Mouse (Mus musculus): ENCODE measurements at regions not wholly inside any gene's neighbourhood (a gene's known extent, or its start where the extent isn't known, plus 50 kb on each side); places are given as distances from the start of the nearest gene placed in this dataset.
"Not testable (repeated sequence)": the region's sequence is repeated elsewhere in the genome, so short reads cannot be mapped to it uniquely, and the experiment has no call there.

DNA sequence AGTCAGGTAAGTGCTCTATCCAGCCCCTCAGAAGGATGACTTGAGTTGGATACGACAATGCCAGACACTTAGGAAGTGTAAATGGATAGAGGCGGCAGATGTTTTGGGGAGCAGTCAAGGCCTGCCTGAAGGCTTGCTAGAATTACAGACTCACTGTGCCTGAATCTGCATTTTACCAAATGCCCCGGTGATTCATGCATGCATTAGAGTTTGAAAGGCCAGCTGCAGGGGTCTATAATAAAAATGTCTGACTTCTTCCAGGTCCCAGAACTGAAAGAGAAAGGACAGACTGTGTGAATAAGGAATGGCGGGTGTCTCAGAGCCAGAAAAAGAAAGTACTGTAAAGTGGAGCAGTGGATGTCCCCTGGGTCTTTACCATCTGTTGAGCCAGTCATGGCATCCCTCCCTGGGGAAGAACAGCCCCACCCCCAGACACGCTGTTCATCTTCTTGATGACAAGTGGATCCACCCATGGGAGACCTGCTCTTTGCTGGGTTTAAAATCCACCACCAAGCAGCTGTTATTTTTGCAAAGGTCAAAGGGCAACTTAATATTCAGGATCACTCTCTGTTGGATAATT lies 140.6 kb upstream of the Stt3b start:
- Histone ChIP-seq H3K9me3 (ENCODE audit: low read length) (no peaks in the 10 kb centered on the region), H3K27ac (ENCODE audit: low read length) (no peak overlapping the region)
- WGBS = 74% methylated on average over 5 of the region's 5 CpGs

DNA sequence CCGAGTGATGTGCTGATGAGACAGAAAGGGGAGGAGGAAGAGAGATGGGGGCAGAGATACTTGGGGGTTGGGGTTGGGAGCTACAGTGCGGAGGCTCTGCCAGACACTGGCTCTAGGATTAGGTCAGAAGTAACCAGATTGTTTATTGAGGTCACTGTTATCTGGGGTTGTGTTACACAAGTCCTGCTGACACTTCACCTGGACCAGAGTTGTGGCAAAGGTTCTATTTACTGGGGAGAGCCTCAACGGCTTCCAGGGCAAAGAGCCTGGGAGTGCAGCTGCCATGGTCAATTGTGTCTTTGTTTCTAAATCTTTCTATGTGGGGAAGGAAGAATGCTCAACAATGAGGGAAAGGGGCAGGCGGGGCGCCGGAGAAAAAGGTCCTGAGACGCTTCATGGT lies 144.6 kb upstream of the Stt3b start:
- H3K9ac ChIP-seq (replicated peaks; ENCODE audit: low read length) = no peak overlapping the region
- no peak overlapping the region for H3K4me2 ChIP-seq (replicated peaks; ENCODE audit: low read depth, low read length)
- no peak for ATAC-seq (ENCODE audit: low FRiP score, low TSS enrichment)
- H3K27ac ChIP-seq (ENCODE audit: low read length) = no peak overlapping the region
- no peaks in the 10 kb centered on the region for H3K36me3 ChIP-seq (ENCODE audit: insufficient read depth, low read length)
- 81% methylated on average over 7 of the region's 7 CpGs for WGBS
- H3K27me3 ChIP-seq (ENCODE audit: insufficient read depth, low read length) = no peaks in the 10 kb centered on the region
- H3K9me3 ChIP-seq (ENCODE audit: low read length) = no peaks in the 10 kb centered on the region
- H3K4me1 ChIP-seq (ENCODE audit: insufficient read depth, low read length) = no peaks in the 10 kb centered on the region; the same call in 1 of the 2 replicates
- no peak overlapping the region for H3K4me3 ChIP-seq (ENCODE audit: low read length)

More for the DNA sequence above, 140.6 kb upstream of the Stt3b start:
- H3K9ac ChIP-seq (replicated peaks; ENCODE audit: low read length) = no peak overlapping the region
- H3K4me1 ChIP-seq (ENCODE audit: insufficient read depth, low read length) = no peaks in the 10 kb centered on the region
- H3K4me3 ChIP-seq (ENCODE audit: low read length) = no peak overlapping the region
- no peak for ATAC-seq (ENCODE audit: low FRiP score, low TSS enrichment)
- no peaks in the 10 kb centered on the region for H3K36me3 ChIP-seq (ENCODE audit: insufficient read depth, low read length)
- H3K4me2 ChIP-seq (replicated peaks; ENCODE audit: low read depth, low read length) = no peak overlapping the region
- H3K27me3 ChIP-seq (ENCODE audit: insufficient read depth, low read length) = no peaks in the 10 kb centered on the region

DNA sequence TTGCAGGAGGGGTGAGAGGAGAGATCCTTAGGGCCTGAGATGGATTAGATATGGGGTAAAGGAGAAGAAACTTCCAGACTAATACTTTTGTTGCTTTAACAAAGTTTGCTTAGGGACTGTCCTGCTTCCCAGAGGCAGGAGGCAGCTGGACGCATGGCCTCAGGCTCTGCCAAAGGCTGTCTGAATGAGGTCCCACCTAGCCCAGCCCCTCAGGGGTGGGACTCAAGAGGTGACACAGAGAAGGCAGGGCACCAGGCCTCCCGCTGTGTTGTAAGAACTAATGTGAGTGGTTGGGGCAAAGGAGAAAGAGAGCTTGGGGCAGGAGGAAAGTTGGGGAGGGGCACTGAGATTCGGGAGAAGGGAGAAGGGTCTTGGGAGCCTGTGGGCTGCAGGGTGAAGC lies 145.9 kb upstream of the Stt3b start:
- Histone ChIP-seq H3K9me3 (ENCODE audit: low read length) (no peaks in the 10 kb centered on the region), H3K4me3 (ENCODE audit: low read length) (no peak overlapping the region), H3K27me3 (ENCODE audit: insufficient read depth, low read length) (no peaks in the 10 kb centered on the region), H3K36me3 (ENCODE audit: insufficient read depth, low read length) (no peaks in the 10 kb centered on the region), H3K4me1 (ENCODE audit: insufficient read depth, low read length) (no peaks in the 10 kb centered on the region; the same call in 1 of the 2 replicates), H3K27ac (ENCODE audit: low read length) (no peak overlapping the region), H3K4me2 (replicated peaks; ENCODE audit: low read depth, low read length) (no peak overlapping the region), H3K9ac (replicated peaks; ENCODE audit: low read length) (no peak overlapping the region)
- 52% methylated on average over 3 of the region's 3 CpGs for WGBS
- no peak for ATAC-seq (ENCODE audit: low FRiP score, low TSS enrichment)

DNA sequence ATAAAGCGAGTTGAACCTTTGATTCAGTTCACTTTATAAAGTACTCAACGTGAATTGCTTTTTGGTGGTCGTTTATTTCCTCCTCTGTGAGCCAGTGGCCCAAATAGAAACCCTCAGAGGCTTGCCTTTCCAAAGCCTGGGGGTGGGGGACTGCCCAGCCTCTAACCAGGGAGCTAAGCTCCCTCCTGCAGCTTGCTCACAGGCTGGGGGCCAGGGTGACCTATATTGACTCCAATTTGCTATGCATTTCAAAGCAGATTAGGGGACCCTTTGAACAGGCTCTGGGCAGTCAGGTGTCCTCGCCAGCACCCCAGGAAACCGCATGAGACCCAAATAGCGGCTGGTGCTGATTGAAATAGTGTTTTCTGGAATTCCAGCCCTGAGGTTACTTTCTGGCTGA lies 146.4 kb upstream of the Stt3b start:
- no peak overlapping the region for H3K9ac ChIP-seq (replicated peaks; ENCODE audit: low read length)
- H3K9me3 ChIP-seq (ENCODE audit: low read length) = no peaks in the 10 kb centered on the region
- no peak overlapping the region for H3K4me2 ChIP-seq (replicated peaks; ENCODE audit: low read depth, low read length)
- H3K4me3 ChIP-seq (ENCODE audit: low read length) = no peak overlapping the region
- H3K4me1 ChIP-seq (ENCODE audit: insufficient read depth, low read length) = no peaks in the 10 kb centered on the region; the same call in 1 of the 2 replicates
- H3K27me3 ChIP-seq (ENCODE audit: insufficient read depth, low read length) = no peaks in the 10 kb centered on the region
- no peaks in the 10 kb centered on the region for H3K36me3 ChIP-seq (ENCODE audit: insufficient read depth, low read length)
- no peak overlapping the region for H3K27ac ChIP-seq (ENCODE audit: low read length)
- ATAC-seq (ENCODE audit: low FRiP score, low TSS enrichment) = no peak
- WGBS = 40% methylated on average over 6 of the region's 6 CpGs

DNA sequence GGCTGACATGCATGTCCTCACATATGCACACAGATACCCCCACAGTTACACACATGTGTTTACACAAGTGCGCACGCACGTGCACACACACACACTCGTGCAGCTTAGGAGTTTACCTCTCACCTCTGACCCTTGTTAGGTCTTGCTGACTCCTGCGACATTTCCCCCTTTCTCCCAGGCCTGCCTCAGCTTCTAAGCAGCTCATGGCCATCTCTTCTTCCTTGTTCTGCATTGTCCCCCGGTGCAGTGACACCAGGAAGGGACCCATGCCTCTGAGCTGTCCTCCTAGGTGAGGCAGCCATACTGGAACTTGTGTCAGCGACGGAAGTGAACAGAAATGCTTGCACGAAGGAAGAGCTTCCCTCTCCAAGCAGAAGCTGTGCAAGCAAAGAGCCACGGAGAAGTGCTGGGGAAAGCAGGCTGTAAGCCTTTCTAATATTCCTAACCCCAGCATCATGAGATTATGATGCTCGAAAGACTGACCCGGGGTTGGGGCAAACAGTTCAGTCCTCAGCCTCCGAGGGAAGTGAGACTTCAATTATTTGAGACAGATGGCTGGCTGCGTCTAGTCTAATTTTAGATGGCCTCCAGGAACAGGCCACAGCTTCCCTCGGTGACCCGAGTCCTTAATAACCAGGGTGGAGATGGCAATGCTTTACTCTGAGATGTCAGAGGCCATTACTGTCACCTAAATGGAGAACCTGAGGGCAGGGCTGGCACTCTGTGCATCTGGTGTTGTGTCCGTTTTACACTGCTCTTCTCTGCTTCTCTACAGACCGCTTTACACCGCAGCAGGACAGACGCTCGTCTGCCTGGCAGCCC lies 147.9 kb upstream of the Stt3b start:
- WGBS = 50% methylated on average over 21 of the region's 21 CpGs
- no peak for ATAC-seq (ENCODE audit: low FRiP score, low TSS enrichment)
- H3K9ac ChIP-seq (replicated peaks; ENCODE audit: low read length) = no peak overlapping the region
- no peaks in the 10 kb centered on the region for H3K9me3 ChIP-seq (ENCODE audit: low read length)
- H3K36me3 ChIP-seq (ENCODE audit: insufficient read depth, low read length) = no peaks in the 10 kb centered on the region
- H3K27ac ChIP-seq (ENCODE audit: low read length) = no peak overlapping the region
- H3K4me2 ChIP-seq (replicated peaks; ENCODE audit: low read depth, low read length) = no peak overlapping the region
- no peaks in the 10 kb centered on the region; the same call in 1 of the 2 replicates for H3K4me1 ChIP-seq (ENCODE audit: insufficient read depth, low read length)
- H3K4me3 ChIP-seq (ENCODE audit: low read length) = no peak overlapping the region
- no peaks in the 10 kb centered on the region for H3K27me3 ChIP-seq (ENCODE audit: insufficient read depth, low read length)

DNA sequence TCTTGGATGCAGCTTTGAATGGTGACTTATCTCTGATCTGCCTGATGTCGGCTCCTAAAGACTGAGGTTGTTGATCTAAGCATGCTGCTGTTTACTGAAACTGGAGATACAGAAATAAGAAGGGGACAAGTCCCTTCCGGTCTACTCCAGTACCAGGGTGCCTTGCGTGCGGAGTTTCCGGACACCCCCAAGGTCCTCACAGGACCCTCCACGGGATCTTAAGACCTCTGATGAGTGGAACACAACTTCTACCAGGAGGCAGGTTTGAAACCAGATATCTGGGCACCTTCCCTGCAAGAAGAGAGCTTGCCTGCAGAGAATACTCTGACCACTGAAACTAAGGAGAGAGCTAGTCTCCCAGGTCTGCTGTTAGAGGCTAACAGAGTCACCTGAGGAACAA lies 148.9 kb upstream of the Stt3b start:
- WGBS = 90% methylated on average over 6 of the region's 6 CpGs
- H3K9ac ChIP-seq (replicated peaks; ENCODE audit: low read length); H3K27ac ChIP-seq (ENCODE audit: low read length); H3K36me3 ChIP-seq (ENCODE audit: insufficient read depth, low read length); H3K4me2 ChIP-seq (replicated peaks; ENCODE audit: low read depth, low read length); H3K4me1 ChIP-seq (ENCODE audit: insufficient read depth, low read length); H3K27me3 ChIP-seq (ENCODE audit: insufficient read depth, low read length); ATAC-seq (ENCODE audit: low FRiP score, low TSS enrichment); H3K4me3 ChIP-seq (ENCODE audit: low read length); H3K9me3 ChIP-seq (ENCODE audit: low read length): not testable (repeated sequence)

DNA sequence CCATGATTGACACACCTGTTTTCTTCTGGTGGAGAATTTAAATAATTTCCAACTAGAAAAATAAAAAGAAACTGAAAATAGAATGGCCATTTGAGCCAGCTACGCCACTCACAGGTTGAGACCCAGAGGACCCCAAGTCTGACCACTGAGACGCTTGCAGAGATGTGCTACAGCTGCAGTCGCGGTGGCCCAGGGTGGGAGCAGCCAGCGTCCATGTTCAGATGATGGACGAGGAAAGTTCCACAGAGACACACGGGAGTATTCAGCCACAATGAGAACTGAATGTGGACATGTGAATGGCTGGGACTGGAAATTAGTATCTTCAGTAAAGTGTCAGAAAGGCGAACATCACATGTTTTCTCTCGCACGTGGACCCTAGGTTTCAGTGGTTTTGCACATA lies 155.1 kb upstream of the Stt3b start:
- Histone ChIP-seq H3K9me3 (ENCODE audit: low read length) (no peaks in the 10 kb centered on the region), H3K4me1 (ENCODE audit: insufficient read depth, low read length) (no peaks in the 10 kb centered on the region), H3K27me3 (ENCODE audit: insufficient read depth, low read length) (no peaks in the 10 kb centered on the region), H3K4me2 (replicated peaks; ENCODE audit: low read depth, low read length) (no peak overlapping the region), H3K27ac (ENCODE audit: low read length) (no peak overlapping the region), H3K9ac (replicated peaks; ENCODE audit: low read length) (no peak overlapping the region), H3K36me3 (ENCODE audit: insufficient read depth, low read length) (no peaks in the 10 kb centered on the region), H3K4me3 (ENCODE audit: low read length) (no peak overlapping the region)
- ATAC-seq (ENCODE audit: low FRiP score, low TSS enrichment) = no peak
- WGBS = 83% methylated on average over 10 of the region's 10 CpGs

DNA sequence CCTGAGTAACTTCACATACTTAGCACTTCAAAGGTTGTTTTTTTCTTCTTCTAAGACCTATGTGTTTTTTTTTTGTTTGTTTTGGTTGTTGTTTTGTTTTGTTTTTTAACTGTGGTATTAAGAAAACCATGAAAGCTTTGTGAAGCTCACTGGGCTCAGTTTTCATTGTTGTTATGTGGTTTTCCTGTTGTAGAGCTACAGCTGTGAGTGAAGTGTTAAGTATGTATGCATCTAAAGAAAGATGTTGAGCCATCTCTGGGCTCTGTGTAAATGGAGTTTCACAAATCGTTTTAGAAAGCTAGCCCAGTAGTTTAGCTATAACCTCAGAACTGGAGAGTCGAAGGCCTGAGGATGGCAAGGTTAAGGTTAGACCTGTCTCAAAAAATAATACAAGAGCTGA lies 158.4 kb upstream of the Stt3b start:
- no peak for ATAC-seq (ENCODE audit: low FRiP score, low TSS enrichment)
- Histone ChIP-seq H3K4me1 (ENCODE audit: insufficient read depth, low read length) (no peaks in the 10 kb centered on the region), H3K4me2 (replicated peaks; ENCODE audit: low read depth, low read length) (no peak overlapping the region), H3K9me3 (ENCODE audit: low read length) (no peaks in the 10 kb centered on the region; the same call in 1 of the 2 replicates), H3K4me3 (ENCODE audit: low read length) (no peak overlapping the region), H3K9ac (replicated peaks; ENCODE audit: low read length) (no peak overlapping the region), H3K27me3 (ENCODE audit: insufficient read depth, low read length) (no peaks in the 10 kb centered on the region), H3K36me3 (ENCODE audit: insufficient read depth, low read length) (no peaks in the 10 kb centered on the region), H3K27ac (ENCODE audit: low read length) (no peak overlapping the region)
- whole genome bisulfite sequencing = 95% methylated on average over 2 of the region's 2 CpGs

DNA sequence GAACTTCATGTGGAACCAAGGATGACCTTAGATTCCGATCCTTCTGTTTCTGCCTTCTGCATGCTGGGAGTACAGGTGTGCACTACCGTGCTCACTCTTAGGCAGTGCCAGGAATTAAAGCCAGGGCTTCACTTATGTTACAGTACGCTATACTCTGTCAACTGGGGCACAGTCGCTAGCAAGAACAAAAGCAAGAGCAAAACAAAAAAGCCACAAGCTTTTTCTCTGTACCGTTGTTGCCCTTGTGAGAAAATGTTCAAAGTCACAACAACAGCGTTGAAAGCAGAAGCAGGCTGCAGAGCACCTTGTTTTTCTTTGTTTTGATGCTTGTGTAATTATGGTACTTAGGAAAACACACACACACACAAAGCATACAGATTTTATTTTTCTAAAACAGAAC lies 161.4 kb upstream of the Stt3b start:
- Histone ChIP-seq H3K27me3 (ENCODE audit: insufficient read depth, low read length) (no peaks in the 10 kb centered on the region), H3K9me3 (ENCODE audit: low read length) (peaks cover 6% of the 10 kb centered on the region; the same call in 1 of the 2 replicates), H3K36me3 (ENCODE audit: insufficient read depth, low read length) (no peaks in the 10 kb centered on the region), H3K9ac (replicated peaks; ENCODE audit: low read length) (no peak overlapping the region), H3K4me1 (ENCODE audit: insufficient read depth, low read length) (no peaks in the 10 kb centered on the region), H3K27ac (ENCODE audit: low read length) (no peak overlapping the region), H3K4me2 (replicated peaks; ENCODE audit: low read depth, low read length) (no peak overlapping the region), H3K4me3 (ENCODE audit: low read length) (no peak overlapping the region)
- no peak for ATAC-seq (ENCODE audit: low FRiP score, low TSS enrichment)
- WGBS = 84% methylated on average over 6 of the region's 6 CpGs

DNA sequence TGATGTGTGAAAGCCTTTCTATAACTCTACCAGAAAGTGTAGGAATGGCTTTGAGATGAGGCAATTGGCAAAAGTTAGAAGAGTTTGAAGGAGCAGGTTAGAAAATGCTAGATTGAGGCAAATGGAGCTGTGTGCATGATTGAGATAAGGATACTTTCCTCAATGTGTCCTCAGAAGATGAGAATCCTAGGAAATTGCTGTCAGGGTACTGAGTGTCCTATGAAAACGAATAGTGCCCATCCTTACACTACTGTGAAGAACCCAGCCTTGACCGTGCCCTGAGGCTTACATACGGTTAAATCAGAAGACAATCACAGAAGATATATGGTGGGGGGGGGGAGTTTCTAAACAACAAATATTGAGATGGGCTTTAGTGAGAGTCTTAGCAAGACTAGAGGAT lies 162.8 kb upstream of the Stt3b start:
- 92% methylated on average over 3 of the region's 3 CpGs for WGBS
- Histone ChIP-seq H3K27ac (ENCODE audit: low read length) (no peak overlapping the region), H3K9ac (replicated peaks; ENCODE audit: low read length) (no peak overlapping the region), H3K4me1 (ENCODE audit: insufficient read depth, low read length) (no peaks in the 10 kb centered on the region), H3K9me3 (ENCODE audit: low read length) (peaks cover 6% of the 10 kb centered on the region; the same call in 1 of the 2 replicates), H3K36me3 (ENCODE audit: insufficient read depth, low read length) (no peaks in the 10 kb centered on the region), H3K4me2 (replicated peaks; ENCODE audit: low read depth, low read length) (no peak overlapping the region), H3K4me3 (ENCODE audit: low read length) (no peak overlapping the region), H3K27me3 (ENCODE audit: insufficient read depth, low read length) (no peaks in the 10 kb centered on the region)
- no peak for ATAC-seq (ENCODE audit: low FRiP score, low TSS enrichment)

Measured in kidney, embryonic 16.5 days (tissue).